Mouse (Mus musculus) heart, postnatal 25 days (tissue): ENCODE results near the gene Chd2. TPM values are rescaled to one million over a fixed set of nuclear protein-coding genes. Genes with fewer than 3 reads are reported as not detected.

ENCODE experiments used
- DNase-seq: peaks from one replicate; pipeline ENCODE4 v3.0.0; 2022; ENCODE audit warnings: low spot score
- intact Hi-C: fragments of 180-260 bp; cut with DNase I; formaldehyde crosslinking; loops from one replicate; pipeline ENCODE4 v1.15.1; 2025
- total RNA-seq, 2 experiments: library from RNA; stranded (reverse); gene quantifications; 2 replicates each; pipeline ENCODE4 v1.2.3; 2021

Chd2 gene
- total RNA-seq, 2 experiments from 2014 or later, result 40.4 to 41.2 TPM

- intact Hi-C loops, result loop anchor here (5.0 kb wide), 2 partner anchors 147 to 397 kb away; no protein-coding TSS in a partner anchor
- DNase-seq, result no peak
Observed at GRCm38 (mm10) chr7:73424243-73424642, 117.4 kb downstream of the Chd2 start.

GRCm38 (mm10) chr7:73423236-73423635, 118.4 kb downstream of the Chd2 start:
- no peak for DNase-seq
- intact Hi-C loops, result loop anchor here (5.0 kb wide), 2 partner anchors 146 to 396 kb away; no protein-coding TSS in a partner anchor

GRCm38 (mm10) chr7:73422223-73423113, 119.2 kb downstream of the Chd2 start:
- DNase-seq, result no peak
- intact Hi-C loops, result loop anchor here (1.0 to 5.0 kb wide), 3 partner anchors 145 to 1022 kb away; no protein-coding TSS in a partner anchor

GRCm38 (mm10) chr7:73421278-73422015, 120.2 kb downstream of the Chd2 start:
- DNase-seq, result no peak

GRCm38 (mm10) chr7:73420827-73421226, 120.8 kb downstream of the Chd2 start:
- intact Hi-C loops, result loop anchor here (5.0 kb wide), 2 partner anchors 144 to 394 kb away; no protein-coding TSS in a partner anchor
- DNase-seq, result no peak

More at GRCm38 (mm10) chr7:73421278-73422015, 120.2 kb downstream of the Chd2 start:
- intact Hi-C loops, result loop anchor here (1.0 to 5.0 kb wide), 3 partner anchors 144 to 1021 kb away; no protein-coding TSS in a partner anchor

- intact Hi-C loops, result no loop called here
- no peak for DNase-seq
Observed at GRCm38 (mm10) chr7:73419375-73419774, 122.3 kb downstream of the Chd2 start.

GRCm38 (mm10) chr7:73414192-73414591, 127.4 kb downstream of the Chd2 start:
- DNase-seq, result no peak
- intact Hi-C loops, result no loop called here

- intact Hi-C loops, result no loop called here
Observed at GRCm38 (mm10) chr7:73412419-73412818, 129.2 kb downstream of the Chd2 start.

GRCm38 (mm10) chr7:73411986-73412385, 129.6 kb downstream of the Chd2 start:
- intact Hi-C loops, result no loop called here
- DNase-seq, result no peak

More at GRCm38 (mm10) chr7:73412419-73412818, 129.2 kb downstream of the Chd2 start:
- DNase-seq, result no peak

- intact Hi-C loops, result no loop called here
- no peak for DNase-seq
Observed at GRCm38 (mm10) chr7:73411523-73411922, 130.1 kb downstream of the Chd2 start.

- intact Hi-C loops, result no loop called here
- no peak for DNase-seq
Observed at GRCm38 (mm10) chr7:73405550-73405949, 136.1 kb downstream of the Chd2 start.

GRCm38 (mm10) chr7:73403538-73403937, 138.1 kb downstream of the Chd2 start:
- DNase-seq, result no peak
- intact Hi-C loops, result no loop called here

- intact Hi-C loops, result no loop called here
- DNase-seq, result no peak
Observed at GRCm38 (mm10) chr7:73402671-73403070, 139.0 kb downstream of the Chd2 start.

- intact Hi-C loops, result no loop called here
- DNase-seq, result no peak
Observed at GRCm38 (mm10) chr7:73402106-73402505, 139.5 kb downstream of the Chd2 start.

GRCm38 (mm10) chr7:73400051-73400916, 141.3 kb downstream of the Chd2 start:
- DNase-seq, result no peak
- intact Hi-C loops, result no loop called here

GRCm38 (mm10) chr7:73399501-73400044, 142.1 kb downstream of the Chd2 start:
- DNase-seq, result no peak
- intact Hi-C loops, result no loop called here

GRCm38 (mm10) chr7:73398806-73399442, 142.7 kb downstream of the Chd2 start:
- intact Hi-C loops, result no loop called here
- no peak for DNase-seq

GRCm38 (mm10) chr7:73398319-73398718, 143.3 kb downstream of the Chd2 start:
- intact Hi-C loops, result no loop called here
- no peak for DNase-seq

GRCm38 (mm10) chr7:73394013-73394409, 147.6 kb downstream of the Chd2 start:
- DNase-seq, result no peak
- intact Hi-C loops, result no loop called here
